7 mouse cellular contexts compared by ENCODE assay signal in the genomic region with DNA sequence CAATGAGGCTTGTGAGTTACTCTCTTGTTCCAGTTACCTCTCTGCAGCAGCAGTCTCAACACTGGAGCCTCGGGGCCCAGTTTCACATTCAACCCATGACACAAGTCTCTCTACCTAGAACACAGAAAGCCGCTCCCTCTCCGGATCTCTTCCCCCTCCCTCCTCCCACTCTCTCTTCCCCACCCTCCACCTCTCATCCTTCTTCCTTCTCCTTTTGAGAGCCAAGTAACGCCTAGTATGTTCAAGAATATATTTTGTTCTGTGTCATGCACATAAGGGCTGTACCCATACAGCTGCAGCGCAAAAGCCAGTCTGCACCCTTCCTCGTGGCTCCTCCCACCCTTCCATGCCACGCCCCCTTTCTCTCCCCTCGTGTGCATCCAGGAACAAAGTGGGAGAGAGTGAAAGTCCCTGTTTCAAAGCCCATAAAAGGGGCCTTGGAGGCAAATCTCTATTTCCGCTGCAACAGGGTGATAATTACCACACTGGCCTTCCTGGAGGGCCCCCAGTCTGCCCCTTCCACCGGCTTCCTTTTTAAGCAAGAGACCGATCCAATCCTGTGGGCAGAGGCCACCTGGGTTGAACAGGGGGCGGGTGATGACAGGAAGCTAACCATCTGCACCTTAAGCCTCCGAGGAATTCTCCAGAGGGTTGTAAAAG.
DNase-seq lines count a peak whose midpoint lies in the region; ATAC-seq and TF ChIP-seq lines count a peak whose summit lies in the region.

No protein-coding gene starts in this region.

- TF ChIP-seq POLR2A in lung, adult 2 months (IDR thresholded peaks at IDR 0.05; ENCODE audit: borderline replicate concordance, extremely low read depth, low read depth, low read length), result no peak

- WGBS in lung, postnatal 0 days, result 12% methylated on average over 13 of the region's 13 CpGs
- whole genome bisulfite sequencing in lung, adult 2 months, result 19% methylated on average over 13 of the region's 13 CpGs
- 19% methylated on average over 13 of the region's 13 CpGs for WGBS in embryonic facial prominence, embryonic 11.5 days

- no peak for TF ChIP-seq EP300 in lung, postnatal 0 days (IDR thresholded peaks at IDR 0.05)

- peak overlapping the region; percentile 69; the same call in 1 of the 2 replicates for H3K27ac ChIP-seq in lung, postnatal 0 days (ENCODE audit: low read length)
- H3K27ac ChIP-seq in embryonic facial prominence, embryonic 11.5 days (replicated peaks; ENCODE audit: low read depth, low read length), result no peak overlapping the region

- H3K4me2 ChIP-seq in lung, postnatal 0 days (replicated peaks; ENCODE audit: low read depth, low read length), result no peak overlapping the region; the same call in 1 of the 2 replicates
- H3K4me2 ChIP-seq in embryonic facial prominence, embryonic 11.5 days (ENCODE audit: low read depth, low read length), result peak overlapping the region; percentile 26

- H3K36me3 ChIP-seq in lung, postnatal 0 days (ENCODE audit: insufficient read depth, low read length), result no peaks in the 10 kb centered on the region
- no peaks in the 10 kb centered on the region for H3K36me3 ChIP-seq in embryonic facial prominence, embryonic 11.5 days (replicated peaks; ENCODE audit: control insufficient read depth, insufficient read depth, low read depth, low read length)

- H3K4me1 ChIP-seq in lung, postnatal 0 days (ENCODE audit: insufficient read depth, low read depth, low read length), result 0 out of 2 replicates have a peak, but pooled peaks cover 3% of the 10 kb centered on the region
- H3K4me1 ChIP-seq in lung, adult 2 months (ENCODE audit: control insufficient read depth, insufficient read depth, low read length), result no peaks in the 10 kb centered on the region
- H3K4me1 ChIP-seq in embryonic facial prominence, embryonic 11.5 days (ENCODE audit: control insufficient read depth, insufficient read depth, low read length), result peaks cover 4% of the 10 kb centered on the region

- no peaks in the 10 kb centered on the region for H3K27me3 ChIP-seq in lung, postnatal 0 days (replicated peaks; ENCODE audit: insufficient read depth, low read length)
- H3K27me3 ChIP-seq in embryonic facial prominence, embryonic 11.5 days (ENCODE audit: control insufficient read depth, insufficient read depth, low read length), result no peaks in the 10 kb centered on the region

- no peak for TF ChIP-seq CTCF in lung, postnatal 0 days (IDR thresholded peaks at IDR 0.05)
- TF ChIP-seq CTCF in lung, adult 2 months (IDR thresholded peaks at IDR 0.05; ENCODE audit: insufficient read depth, low read length), result no peak

- peak; percentile 48 for DNase-seq in lung, postnatal 0 days (ENCODE audit: low spot score)
- DNase-seq in lung, adult 2 months, result no peak
- peak; percentile 63 for DNase-seq in embryonic facial prominence, embryonic 11.5 days (ENCODE audit: low spot score)
- DNase-seq in heart, postnatal 4 days, result peak; percentile 41
- DNase-seq in lung, postnatal 10 days, result peak; percentile 40
- no peak for DNase-seq in T-cell, adult 2 months (ENCODE audit: low spot score)
- no peak for DNase-seq in gastrocnemius, adult 8-10 months (ENCODE audit: low spot score in 2 of 2)

- H3K9me3 ChIP-seq in lung, postnatal 0 days (ENCODE audit: low read length), result no peaks in the 10 kb centered on the region
- H3K9me3 ChIP-seq in embryonic facial prominence, embryonic 11.5 days (replicated peaks; ENCODE audit: control insufficient read depth, low read length), result no peaks in the 10 kb centered on the region

- peak; percentile 72 for ATAC-seq in lung, postnatal 0 days
- peak; percentile 52 for ATAC-seq in embryonic facial prominence, embryonic 11.5 days (replicated peaks; ENCODE audit: insufficient number of reproducible peaks, low FRiP score, low TSS enrichment, low read depth)

- no peak overlapping the region for H3K9ac ChIP-seq in lung, postnatal 0 days (replicated peaks; ENCODE audit: low read depth)
- H3K9ac ChIP-seq in embryonic facial prominence, embryonic 11.5 days (replicated peaks; ENCODE audit: low read length), result 0 out of 2 replicates have a peak overlapping the region, but pooled peaks have one; percentile 15

- no peak overlapping the region for H3K4me3 ChIP-seq in lung, postnatal 0 days (ENCODE audit: low read depth, low read length)
- no peak overlapping the region for H3K4me3 ChIP-seq in lung, adult 2 months (replicated peaks; ENCODE audit: extremely low read depth, low read depth, low read length)
- no peak overlapping the region for H3K4me3 ChIP-seq in embryonic facial prominence, embryonic 11.5 days (ENCODE audit: low read depth, low read length)

Comparison
In these comparisons a context has a peak if more than half of its experiments do, and no peak if none do; other contexts are left out.
1. DNase-seq: peak in lung, postnatal 0 days (single experiment), embryonic facial prominence, embryonic 11.5 days (single experiment), heart, postnatal 4 days (single experiment) and lung, postnatal 10 days (single experiment); none in lung, adult 2 months (single experiment), T-cell, adult 2 months (single experiment) and gastrocnemius, adult 8-10 months (0 of 2).